Mouse (Mus musculus) E14TG2a.4 (cell line): ENCODE measurements around the gene Dyrk1a.

ENCODE experiments used
- CTCF ChIP-seq: conservative IDR thresholded peaks from 2 replicates; pipeline ENCODE4 v1.5.1; 2014; ENCODE audit warnings: low read length
- NANOG ChIP-seq: IDR thresholded peaks from 2 replicates; pipeline ENCODE4 v1.6.1; 2014; ENCODE audit warnings: borderline replicate concordance, low read length, mixed read lengths

GRCm38 (mm10) chr16:94526344-94527151 is 43.3 kb upstream of the Dyrk1a start, which contains the start of gene Vps26c:
- TF ChIP-seq CTCF (no peak), NANOG (no peak)
